Mouse (Mus musculus) spleen, adult 2 months (tissue): ENCODE data around the gene Ncmap.

Experiments
- CTCF ChIP-seq: fragments of 200-500 bp; IDR thresholded peaks from 2 replicates; pipeline ENCODE4 v1.5.1; 2011; ENCODE audit warnings: mild to moderate bottlenecking, inconsistent platforms; ENCODE audit not compliant: insufficient read depth, insufficient read length, insufficient replicate concordance; ENCODE audit errors: extremely low read depth
- POLR2A ChIP-seq: fragments of 200-500 bp; IDR thresholded peaks from 2 replicates; pipeline ENCODE4 v1.6.1; 2011; ENCODE audit warnings: low read depth, low read length, inconsistent platforms

- no peak for TF ChIP-seq POLR2A
- TF ChIP-seq CTCF, result no peak
These were observed 36.3 kb downstream of the Ncmap start for GRCm38 (mm10) chr4:135361722-135362121.
